Mouse (Mus musculus): Measurements from ENCODE around the gene Tbc1d8. TPM values are rescaled to one million over a fixed set of nuclear protein-coding genes. Genes with fewer than 3 reads are reported as not detected.
A peak's percentile ranks its signal among the peaks of the same experiment; 100 is the strongest.

Tbc1d8 gene
- polyA plus RNA-seq, 1 experiment, result 21.8 TPM

- no peak overlapping the region for H3K4me3 ChIP-seq (ENCODE audit: extremely low read depth, insufficient read depth, insufficient read length)
- no peak overlapping the region for H3K27ac ChIP-seq (ENCODE audit: insufficient read depth, low read length)
- H3K27me3 ChIP-seq (ENCODE audit: control insufficient read depth, insufficient read depth, low read length), result no peaks in the 10 kb centered on the region
- 89% methylated on average over 9 of the region's 9 CpGs for WGBS
- DNase-seq (ENCODE audit: low read depth in 1 of 2, low spot score in 2 of 2), result no peak
- no peaks in the 10 kb centered on the region for H3K4me1 ChIP-seq (ENCODE audit: control insufficient read depth, insufficient read depth, insufficient read length)
- H3K36me3 ChIP-seq (ENCODE audit: control insufficient read depth, insufficient read depth, low read length), result no peaks in the 10 kb centered on the region
- no peak for TF ChIP-seq CTCF (IDR thresholded peaks at IDR 0.05; ENCODE audit: extremely low read depth, insufficient read depth, insufficient read length, insufficient replicate concordance)
- TF ChIP-seq POLR2A (IDR thresholded peaks at IDR 0.05; ENCODE audit: low read depth, low read length), result no peak
Measured at GRCm38 (mm10) chr1:39425497-39425896, 53.1 kb downstream of the Tbc1d8 start.

DNA sequence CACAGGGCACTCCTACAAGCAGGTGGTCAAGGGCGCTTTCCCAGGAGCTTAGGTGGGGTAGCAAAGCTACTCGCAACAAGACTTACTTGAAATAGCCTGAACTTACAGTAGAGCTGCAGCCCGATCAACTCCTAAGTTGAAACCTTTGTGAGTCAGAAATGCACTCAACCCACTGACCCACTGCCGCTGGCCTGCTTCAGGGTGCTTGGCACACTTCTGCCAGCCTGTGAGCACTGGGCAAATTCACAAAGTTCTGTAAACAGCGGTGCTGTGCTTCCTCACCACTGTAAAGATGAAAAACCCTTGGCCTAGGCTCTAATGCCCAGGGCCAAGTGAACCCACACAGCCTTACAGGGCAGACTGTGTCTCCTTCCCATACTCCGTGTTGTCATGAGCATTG lies 57.6 kb downstream of the Tbc1d8 start:
- Histone ChIP-seq H3K4me3 (ENCODE audit: extremely low read depth, insufficient read depth, insufficient read length) (no peak overlapping the region), H3K27ac (ENCODE audit: insufficient read depth, low read length) (no peak overlapping the region), H3K4me1 (ENCODE audit: control insufficient read depth, insufficient read depth, insufficient read length) (no peaks in the 10 kb centered on the region; the same call in 1 of the 2 replicates), H3K27me3 (ENCODE audit: control insufficient read depth, insufficient read depth, low read length) (no peaks in the 10 kb centered on the region), H3K36me3 (ENCODE audit: control insufficient read depth, insufficient read depth, low read length) (no peaks in the 10 kb centered on the region)
- TF ChIP-seq CTCF (IDR thresholded peaks at IDR 0.05; ENCODE audit: extremely low read depth, insufficient read depth, insufficient read length, insufficient replicate concordance) (no peak), POLR2A (IDR thresholded peaks at IDR 0.05; ENCODE audit: low read depth, low read length) (no peak)
- no peak for DNase-seq (ENCODE audit: low read depth in 1 of 2, low spot score in 2 of 2)
- WGBS, result 92% methylated on average over 6 of the region's 6 CpGs

DNA sequence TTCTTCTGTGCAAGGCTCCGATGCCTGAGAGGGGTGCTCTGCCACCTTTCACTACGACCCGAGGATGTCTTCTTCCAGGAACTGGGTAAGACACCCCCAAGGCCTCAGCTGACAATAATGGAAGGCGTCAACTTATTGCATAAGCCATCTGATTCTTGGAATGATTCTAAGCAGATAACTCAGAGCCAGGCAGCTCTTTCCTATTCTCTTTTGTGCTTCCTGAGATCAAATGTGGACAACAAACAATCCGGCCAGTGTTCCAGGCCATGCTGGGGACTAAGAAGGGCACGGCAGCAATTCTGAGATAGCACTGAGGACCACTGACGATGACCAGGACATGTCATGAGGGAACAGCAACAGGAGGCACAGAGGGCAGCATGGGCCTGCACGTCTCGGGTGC lies 59.7 kb downstream of the Tbc1d8 start:
- 89% methylated on average over 9 of the region's 9 CpGs for WGBS
- Histone ChIP-seq H3K4me1 (ENCODE audit: control insufficient read depth, insufficient read depth, insufficient read length) (no peaks in the 10 kb centered on the region; the same call in 1 of the 2 replicates), H3K36me3 (ENCODE audit: control insufficient read depth, insufficient read depth, low read length) (no peaks in the 10 kb centered on the region), H3K27ac (ENCODE audit: insufficient read depth, low read length) (no peak overlapping the region; the same call in 1 of the 2 replicates), H3K27me3 (ENCODE audit: control insufficient read depth, insufficient read depth, low read length) (no peaks in the 10 kb centered on the region), H3K4me3 (ENCODE audit: extremely low read depth, insufficient read depth, insufficient read length) (no peak overlapping the region)
- DNase-seq (ENCODE audit: low read depth in 1 of 2, low spot score in 2 of 2), result no peak
- no peak for TF ChIP-seq POLR2A (IDR thresholded peaks at IDR 0.05; ENCODE audit: low read depth, low read length)
- TF ChIP-seq CTCF (IDR thresholded peaks at IDR 0.05; ENCODE audit: extremely low read depth, insufficient read depth, insufficient read length, insufficient replicate concordance), result no peak

DNA sequence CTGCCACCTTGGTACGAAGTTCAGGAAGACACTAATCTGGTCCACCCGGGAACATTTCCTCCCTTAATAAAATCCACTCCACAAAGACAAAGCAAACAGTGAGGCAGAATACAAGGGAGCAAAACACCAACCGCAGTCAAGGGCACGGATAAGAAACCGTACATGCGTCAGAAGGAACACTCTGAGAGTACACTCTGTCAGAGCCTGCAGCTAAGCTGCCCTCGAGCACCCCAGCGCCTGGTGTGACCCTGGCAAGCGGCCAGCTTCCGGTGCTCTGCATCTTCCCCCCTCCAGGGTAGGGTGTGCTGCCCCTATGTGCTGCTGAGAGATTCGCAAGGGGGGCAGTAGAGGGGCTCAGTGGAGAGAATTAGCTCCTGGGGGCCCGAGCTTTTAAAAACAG lies 60.7 kb downstream of the Tbc1d8 start:
- peak in 1 of 2 experiments; percentile 10 for DNase-seq (ENCODE audit: low read depth in 1 of 2, low spot score in 2 of 2)
- 5% methylated on average over 12 of the region's 12 CpGs for WGBS
- Histone ChIP-seq H3K27me3 (ENCODE audit: control insufficient read depth, insufficient read depth, low read length) (no peaks in the 10 kb centered on the region), H3K36me3 (ENCODE audit: control insufficient read depth, insufficient read depth, low read length) (no peaks in the 10 kb centered on the region), H3K27ac (ENCODE audit: insufficient read depth, low read length) (no peak overlapping the region), H3K4me1 (ENCODE audit: control insufficient read depth, insufficient read depth, insufficient read length) (no peaks in the 10 kb centered on the region; the same call in 1 of the 2 replicates), H3K4me3 (ENCODE audit: extremely low read depth, insufficient read depth, insufficient read length) (no peak overlapping the region)
- TF ChIP-seq CTCF (IDR thresholded peaks at IDR 0.05; ENCODE audit: extremely low read depth, insufficient read depth, insufficient read length, insufficient replicate concordance) (no peak), POLR2A (IDR thresholded peaks at IDR 0.05; ENCODE audit: low read depth, low read length) (no peak)

DNA sequence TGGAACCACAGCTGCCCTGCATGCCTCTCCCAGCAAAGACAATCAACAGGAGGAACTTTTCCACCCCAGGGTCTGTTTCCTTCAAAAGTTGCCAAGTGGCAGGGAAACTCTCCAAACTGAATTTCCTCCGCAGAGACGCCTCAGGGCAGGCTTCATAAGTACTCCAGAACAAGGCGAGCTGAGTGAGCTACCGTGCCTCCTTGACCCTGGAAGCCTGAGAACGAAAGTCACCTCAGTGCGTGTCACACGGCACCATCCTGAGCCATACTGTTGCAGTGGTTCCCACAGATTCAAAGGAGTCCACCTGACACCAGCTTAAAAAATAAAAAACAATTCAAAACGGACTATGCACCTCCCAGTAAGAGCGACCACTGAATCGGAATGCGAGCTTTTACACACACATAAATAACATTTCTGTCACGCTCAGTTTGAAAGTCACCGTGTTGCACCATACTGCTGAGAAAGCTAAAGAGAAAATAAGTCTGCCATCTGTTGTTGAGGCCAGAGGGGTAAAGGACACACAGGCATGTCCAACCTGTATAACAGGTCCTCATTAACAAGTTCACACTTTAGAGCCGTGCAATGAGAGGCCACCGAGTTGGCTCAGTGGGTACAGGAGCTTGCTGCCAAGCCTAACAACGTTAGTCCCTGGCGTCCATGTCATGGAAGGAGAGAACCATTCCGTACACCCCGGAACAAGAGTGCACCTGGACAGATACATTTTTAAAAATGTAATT lies 68.3 kb downstream of the Tbc1d8 start:
- 92% methylated on average over 19 of the region's 19 CpGs for WGBS
- DNase-seq (ENCODE audit: low read depth in 1 of 2, low spot score in 2 of 2), result no peak

GRCm38 (mm10) chr1:39408668-39409067 lies 69.9 kb downstream of the Tbc1d8 start:
- 44% methylated on average over 7 of the region's 7 CpGs for WGBS
- H3K4me1 ChIP-seq (ENCODE audit: control insufficient read depth, insufficient read depth, insufficient read length), result no peaks in the 10 kb centered on the region
- no peak overlapping the region for H3K4me3 ChIP-seq (ENCODE audit: extremely low read depth, insufficient read depth, insufficient read length)
- H3K36me3 ChIP-seq (ENCODE audit: control insufficient read depth, insufficient read depth, low read length), result no peaks in the 10 kb centered on the region
- no peaks in the 10 kb centered on the region for H3K27me3 ChIP-seq (ENCODE audit: control insufficient read depth, insufficient read depth, low read length)
- H3K27ac ChIP-seq (ENCODE audit: insufficient read depth, low read length), result no peak overlapping the region
- no peak for TF ChIP-seq CTCF (IDR thresholded peaks at IDR 0.05; ENCODE audit: extremely low read depth, insufficient read depth, insufficient read length, insufficient replicate concordance)
- no peak for DNase-seq (ENCODE audit: low read depth in 1 of 2, low spot score in 2 of 2)

More for the DNA sequence above, 68.3 kb downstream of the Tbc1d8 start:
- Histone ChIP-seq H3K4me1 (ENCODE audit: control insufficient read depth, insufficient read depth, insufficient read length) (no peaks in the 10 kb centered on the region), H3K36me3 (ENCODE audit: control insufficient read depth, insufficient read depth, low read length) (no peaks in the 10 kb centered on the region), H3K4me3 (ENCODE audit: extremely low read depth, insufficient read depth, insufficient read length) (no peak overlapping the region), H3K27me3 (ENCODE audit: control insufficient read depth, insufficient read depth, low read length) (no peaks in the 10 kb centered on the region), H3K27ac (ENCODE audit: insufficient read depth, low read length) (no peak overlapping the region)
- no peak for TF ChIP-seq POLR2A (IDR thresholded peaks at IDR 0.05; ENCODE audit: low read depth, low read length)
- TF ChIP-seq CTCF (IDR thresholded peaks at IDR 0.05; ENCODE audit: extremely low read depth, insufficient read depth, insufficient read length, insufficient replicate concordance), result no peak

DNA sequence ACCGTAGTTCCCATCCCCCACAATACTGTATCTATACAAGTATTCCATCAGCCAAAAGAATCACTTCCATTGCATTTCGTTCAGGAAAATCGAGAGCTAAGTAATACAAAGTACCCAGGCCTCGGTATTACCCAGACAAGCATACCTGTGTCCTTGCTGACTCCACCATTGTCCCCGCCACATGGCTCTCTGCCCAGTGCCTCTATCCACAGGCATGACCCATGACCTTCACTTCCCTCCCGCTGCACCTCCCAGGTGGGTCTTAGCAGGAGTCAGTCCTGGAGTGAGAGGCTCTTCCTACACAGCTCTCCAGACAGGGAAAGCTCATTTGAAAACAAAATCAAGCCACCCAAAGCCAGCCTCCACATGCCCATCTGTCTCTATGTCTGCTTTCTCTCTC lies 70.4 kb downstream of the Tbc1d8 start:
- H3K27me3 ChIP-seq (ENCODE audit: control insufficient read depth, insufficient read depth, low read length), result no peaks in the 10 kb centered on the region
- H3K4me3 ChIP-seq (ENCODE audit: extremely low read depth, insufficient read depth, insufficient read length), result no peak overlapping the region
- no peak for DNase-seq (ENCODE audit: low read depth in 1 of 2, low spot score in 2 of 2)
- H3K4me1 ChIP-seq (ENCODE audit: control insufficient read depth, insufficient read depth, insufficient read length), result no peaks in the 10 kb centered on the region
- no peak for TF ChIP-seq CTCF (IDR thresholded peaks at IDR 0.05; ENCODE audit: extremely low read depth, insufficient read depth, insufficient read length, insufficient replicate concordance)
- WGBS, result 93% methylated on average over 6 of the region's 6 CpGs
- H3K36me3 ChIP-seq (ENCODE audit: control insufficient read depth, insufficient read depth, low read length), result no peaks in the 10 kb centered on the region
- H3K27ac ChIP-seq (ENCODE audit: insufficient read depth, low read length), result no peak overlapping the region
